ENCODE assay signal across 13 mouse cellular contexts in the genomic region with DNA sequence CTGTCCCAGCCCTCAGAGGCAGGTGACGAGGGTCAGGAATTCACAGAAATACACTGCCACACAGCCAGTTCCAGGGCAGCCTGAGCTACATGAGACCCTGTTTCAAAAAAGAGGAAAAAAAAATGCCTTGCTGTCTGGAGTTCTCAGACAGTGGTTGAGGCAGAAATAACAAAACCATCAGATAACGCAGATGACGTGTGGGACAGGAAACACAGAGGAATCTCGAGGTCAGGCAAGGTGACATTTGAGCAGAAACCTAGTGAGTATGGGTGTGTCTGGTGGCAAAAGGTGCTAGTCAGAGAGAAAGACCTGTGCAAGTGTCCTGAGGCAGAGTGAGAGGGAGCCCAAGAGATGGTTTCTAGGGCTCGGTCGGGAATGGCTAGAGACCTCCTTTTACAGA.
"Had no signal": no experiment of that assay in that cellular context is flagged by ENCODE, and none has a peak within 500 bp of the region (broad histone marks: within the 10 kb centered on the region; RNA-seq: fewer than 3 reads in every experiment).

No protein-coding gene starts in this region.

- H3K36me3 ChIP-seq: intestine, embryonic 15.5 days; limb, embryonic 10.5 days; liver, embryonic 15.5 days; midbrain, embryonic 15.5 days had no signal

- H3K4me2 ChIP-seq: intestine, embryonic 15.5 days; liver, embryonic 11.5 days; liver, embryonic 15.5 days; midbrain, embryonic 11.5 days; midbrain, embryonic 15.5 days had no signal

- H3K27me3 ChIP-seq: intestine, embryonic 15.5 days had no signal

- ATAC-seq: intestine, embryonic 15.5 days; lung, postnatal 0 days; midbrain, embryonic 15.5 days had no signal

- DNase-seq: kidney, adult 18-20 months; kidney, postnatal 14 days; lung, adult 2 months; lung, postnatal 36 days; spleen, adult 18-20 months; thymus, adult 18-20 months had no signal

- H3K9me3 ChIP-seq: intestine, embryonic 15.5 days; limb, embryonic 10.5 days; liver, embryonic 15.5 days; midbrain, embryonic 15.5 days had no signal

- H3K4me3 ChIP-seq: intestine, embryonic 15.5 days; limb, embryonic 10.5 days; liver, embryonic 15.5 days; midbrain, embryonic 15.5 days had no signal

- H3K9ac ChIP-seq: intestine, embryonic 15.5 days; liver, embryonic 15.5 days; midbrain, embryonic 15.5 days had no signal

- H3K27ac ChIP-seq: intestine, embryonic 15.5 days; limb, embryonic 10.5 days; liver, embryonic 15.5 days; midbrain, embryonic 15.5 days had no signal
